Mouse (Mus musculus): ENCODE measurements around the gene Pgam2.

Gene Pgam2

DNA sequence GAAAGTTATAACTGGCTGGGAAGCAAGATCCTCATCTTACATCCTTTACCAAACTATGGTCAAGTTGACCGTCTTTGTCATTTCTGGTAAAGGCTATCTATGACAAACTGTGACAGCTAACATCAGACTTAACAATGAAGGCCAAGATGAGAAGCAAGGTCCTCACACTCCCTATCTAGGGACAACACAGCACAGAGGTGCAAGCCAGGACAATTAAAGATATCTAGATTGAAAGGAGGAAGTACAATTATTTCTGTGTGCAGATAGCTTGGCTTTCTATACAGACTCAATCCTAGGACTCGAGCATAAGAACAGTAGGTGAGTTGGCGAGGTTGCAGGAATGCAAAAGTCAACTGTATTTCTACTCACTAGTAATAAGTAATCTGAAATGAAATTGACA, 2.2 kb upstream of the Pgam2 start:
- no peak for DNase-seq (ENCODE audit: low spot score)

DNA sequence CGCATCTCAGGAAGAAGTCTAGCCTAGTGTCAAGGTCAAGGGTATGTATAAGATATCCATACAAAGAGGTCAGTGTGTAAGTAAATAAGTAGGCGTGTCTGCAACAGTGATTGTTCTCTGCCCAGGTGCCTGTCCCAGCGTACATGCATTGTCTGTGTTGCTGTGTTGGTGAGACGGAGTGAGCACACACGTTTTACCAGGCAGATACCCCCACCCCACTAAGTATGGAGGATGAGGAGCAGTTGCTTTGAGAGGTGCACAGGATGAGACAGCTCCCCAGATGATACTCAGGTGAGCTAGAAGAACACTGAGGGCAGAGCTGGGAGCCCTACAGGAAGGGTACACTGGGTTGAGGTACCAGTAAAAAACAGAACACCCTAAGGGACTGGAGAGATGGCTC, 641 bp upstream of the Pgam2 start:
- no peak for DNase-seq (ENCODE audit: low spot score)

- DNase-seq (ENCODE audit: low spot score), result no peak
Measured at GRCm38 (mm10) chr11:5802457-5803217, 896 bp downstream of the Pgam2 start.

DNA sequence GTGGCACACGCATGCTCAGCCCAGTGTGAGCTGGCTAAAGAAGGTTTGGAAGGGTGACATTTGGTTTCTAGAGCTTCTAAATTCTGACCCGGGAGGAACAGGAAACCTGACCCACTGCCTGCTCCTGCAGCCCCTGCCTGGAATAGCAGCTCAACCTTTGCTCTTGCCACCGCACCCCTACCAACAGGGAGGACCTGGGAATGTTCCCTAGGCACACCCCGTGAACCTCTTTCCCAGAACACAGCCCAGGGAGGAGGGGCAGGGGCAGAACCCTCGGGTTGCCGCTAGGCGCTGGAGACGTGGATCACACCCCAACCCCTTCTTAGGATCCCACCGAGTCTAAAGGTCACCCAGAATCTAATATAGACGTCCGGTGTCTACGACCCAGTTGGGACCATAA, 1.5 kb downstream of the Pgam2 start:
- DNase-seq (ENCODE audit: low spot score), result no peak

- no peak for DNase-seq (ENCODE audit: low spot score)
Measured at GRCm38 (mm10) chr11:5801511-5801910, 2.0 kb downstream of the Pgam2 start.

DNA sequence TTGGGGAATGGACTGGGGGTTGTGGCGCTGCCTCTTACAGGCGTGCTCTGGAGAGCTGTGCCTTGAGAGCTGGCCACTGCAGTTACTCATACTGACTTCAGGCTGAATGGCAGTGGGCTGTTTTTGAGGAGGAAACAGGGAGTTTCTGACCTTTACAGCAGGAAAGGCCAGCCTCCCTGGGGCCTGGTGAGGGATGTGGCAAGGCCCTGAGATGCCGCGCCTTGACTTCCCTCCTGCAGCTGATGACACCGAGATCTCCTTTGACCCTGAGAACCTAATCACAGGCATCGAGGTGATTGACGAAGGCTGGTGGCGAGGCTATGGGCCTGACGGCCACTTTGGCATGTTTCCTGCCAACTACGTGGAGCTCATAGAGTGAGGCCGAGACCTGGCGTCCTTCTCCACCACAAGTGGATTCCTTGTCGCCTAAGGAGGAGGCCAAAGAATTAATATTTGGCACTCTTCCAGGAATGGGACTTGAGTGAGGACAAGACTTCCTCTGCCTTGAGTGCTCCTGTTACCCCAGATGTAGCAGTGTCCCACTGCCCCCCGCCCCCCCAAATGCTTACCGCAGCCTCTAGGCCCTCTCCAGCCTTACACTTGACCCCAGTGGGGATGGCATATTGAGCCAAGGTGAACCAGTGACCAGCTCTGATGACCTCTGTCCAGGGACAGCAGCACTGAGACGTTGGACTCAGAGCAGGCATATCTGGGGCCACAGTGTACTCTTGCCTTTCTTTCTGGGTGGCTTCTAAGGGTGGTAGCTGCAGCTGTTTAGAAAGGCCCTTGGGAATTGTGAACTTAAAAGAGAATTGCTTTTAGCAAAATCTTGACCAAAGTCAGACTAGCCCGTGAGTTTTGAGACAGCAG, 3.7 kb downstream of the Pgam2 start:
- no peak for DNase-seq (ENCODE audit: low spot score)

GRCm38 (mm10) chr11:5797928-5798327, 5.6 kb downstream of the Pgam2 start:
- no peak for DNase-seq (ENCODE audit: low spot score)

- DNase-seq (ENCODE audit: low spot score), result no peak
Measured at GRCm38 (mm10) chr11:5797371-5797770, 6.2 kb downstream of the Pgam2 start.

DNA sequence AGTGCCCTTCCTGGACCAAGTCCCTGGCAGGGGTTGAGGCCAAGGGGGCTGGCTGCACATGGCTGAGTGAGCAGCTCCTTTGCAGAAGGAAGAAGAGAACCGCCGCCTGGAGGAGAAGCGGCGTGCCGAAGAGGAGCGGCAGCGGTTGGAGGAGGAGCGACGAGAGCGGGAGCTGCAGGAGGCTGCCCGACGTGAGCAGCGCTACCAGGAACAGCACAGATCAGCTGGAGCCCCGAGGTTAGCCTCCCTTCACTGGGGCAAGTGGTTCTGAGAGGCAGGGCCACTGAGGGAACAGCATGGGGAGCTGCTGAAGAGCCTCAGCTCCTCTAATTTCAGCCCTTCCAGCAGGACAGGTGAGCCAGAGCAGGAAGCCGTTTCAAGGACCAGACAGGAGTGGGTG, 6.6 kb downstream of the Pgam2 start:
- no peak for DNase-seq (ENCODE audit: low spot score)

DNA sequence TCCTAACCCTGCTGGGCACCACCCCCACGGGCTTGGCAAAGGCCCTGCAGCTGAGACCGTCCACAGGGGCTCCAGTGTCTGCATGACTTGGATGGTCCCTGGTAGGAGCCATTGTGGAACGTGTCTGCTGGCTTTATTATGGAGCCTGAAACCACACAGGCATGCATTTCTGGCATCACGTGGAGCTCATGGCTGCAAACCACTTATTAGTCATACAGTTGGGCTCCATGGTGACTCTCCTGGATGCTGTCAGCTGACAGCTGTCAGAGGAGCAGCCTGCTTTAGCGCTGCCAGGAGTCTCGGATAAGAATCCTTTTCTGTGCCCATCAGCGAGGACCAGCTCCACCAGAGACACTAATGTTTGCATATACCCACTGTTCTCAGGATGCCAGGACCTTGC, 7.8 kb downstream of the Pgam2 start:
- DNase-seq (ENCODE audit: low spot score), result no peak

DNA sequence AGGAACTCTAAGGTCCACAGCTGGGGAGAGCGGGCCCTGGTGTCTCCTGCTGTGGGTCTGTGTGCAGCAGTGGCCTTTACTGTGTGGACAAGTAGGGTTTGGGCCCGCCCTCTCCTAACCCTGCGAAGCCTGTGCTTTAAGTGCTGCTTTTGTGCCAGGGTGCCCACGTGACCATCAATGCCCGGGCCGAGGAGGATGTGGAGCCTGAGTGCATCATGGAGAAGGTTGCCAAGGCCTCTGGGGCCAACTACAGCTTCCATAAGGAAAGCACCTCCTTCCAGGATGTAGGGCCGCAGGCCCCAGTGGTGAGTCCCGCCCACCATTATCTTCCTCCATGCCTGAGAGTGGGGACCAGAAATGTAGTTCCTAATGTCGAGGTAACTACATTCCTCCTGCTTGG, 8.2 kb downstream of the Pgam2 start:
- DNase-seq (ENCODE audit: low spot score), result no peak

- no peak for DNase-seq (ENCODE audit: low spot score)
Measured at GRCm38 (mm10) chr11:5790431-5790830, 13.1 kb downstream of the Pgam2 start.

GRCm38 (mm10) chr11:5789754-5790333, 13.7 kb downstream of the Pgam2 start:
- no peak for DNase-seq (ENCODE audit: low spot score)

DNA sequence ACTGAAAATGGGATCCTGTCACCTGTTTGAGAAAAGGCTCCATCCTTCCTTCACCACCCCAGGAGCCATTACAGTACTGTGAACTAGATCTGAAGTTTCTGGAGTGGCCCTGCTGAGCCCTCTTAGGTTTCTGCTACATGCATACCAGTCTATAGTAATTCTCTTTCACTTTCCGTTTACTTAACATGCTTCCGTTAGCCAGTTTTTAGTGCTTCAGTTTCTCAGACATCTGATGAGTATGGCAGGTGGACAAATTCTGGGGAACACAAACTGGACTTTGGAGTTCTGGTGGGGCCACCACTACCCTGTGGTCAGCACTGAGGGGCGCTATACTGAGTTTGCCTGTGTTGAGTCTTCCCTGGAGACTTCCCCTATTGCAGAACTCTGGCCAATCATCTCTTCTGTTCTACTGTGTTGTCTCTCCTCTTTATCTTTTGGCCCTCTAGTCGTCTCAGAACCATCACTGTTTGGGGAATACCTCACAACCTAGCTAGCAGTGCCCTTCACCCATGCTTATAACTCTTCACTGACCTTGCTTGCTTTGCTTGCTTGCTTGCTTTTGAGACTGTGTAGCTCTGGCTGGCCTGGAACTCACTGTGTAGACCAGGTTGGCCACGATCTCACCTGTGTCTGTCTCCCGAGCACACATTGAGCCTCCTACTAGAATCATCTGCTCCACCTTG, 14.3 kb downstream of the Pgam2 start:
- peak; percentile 14 for DNase-seq (ENCODE audit: low spot score)

DNA sequence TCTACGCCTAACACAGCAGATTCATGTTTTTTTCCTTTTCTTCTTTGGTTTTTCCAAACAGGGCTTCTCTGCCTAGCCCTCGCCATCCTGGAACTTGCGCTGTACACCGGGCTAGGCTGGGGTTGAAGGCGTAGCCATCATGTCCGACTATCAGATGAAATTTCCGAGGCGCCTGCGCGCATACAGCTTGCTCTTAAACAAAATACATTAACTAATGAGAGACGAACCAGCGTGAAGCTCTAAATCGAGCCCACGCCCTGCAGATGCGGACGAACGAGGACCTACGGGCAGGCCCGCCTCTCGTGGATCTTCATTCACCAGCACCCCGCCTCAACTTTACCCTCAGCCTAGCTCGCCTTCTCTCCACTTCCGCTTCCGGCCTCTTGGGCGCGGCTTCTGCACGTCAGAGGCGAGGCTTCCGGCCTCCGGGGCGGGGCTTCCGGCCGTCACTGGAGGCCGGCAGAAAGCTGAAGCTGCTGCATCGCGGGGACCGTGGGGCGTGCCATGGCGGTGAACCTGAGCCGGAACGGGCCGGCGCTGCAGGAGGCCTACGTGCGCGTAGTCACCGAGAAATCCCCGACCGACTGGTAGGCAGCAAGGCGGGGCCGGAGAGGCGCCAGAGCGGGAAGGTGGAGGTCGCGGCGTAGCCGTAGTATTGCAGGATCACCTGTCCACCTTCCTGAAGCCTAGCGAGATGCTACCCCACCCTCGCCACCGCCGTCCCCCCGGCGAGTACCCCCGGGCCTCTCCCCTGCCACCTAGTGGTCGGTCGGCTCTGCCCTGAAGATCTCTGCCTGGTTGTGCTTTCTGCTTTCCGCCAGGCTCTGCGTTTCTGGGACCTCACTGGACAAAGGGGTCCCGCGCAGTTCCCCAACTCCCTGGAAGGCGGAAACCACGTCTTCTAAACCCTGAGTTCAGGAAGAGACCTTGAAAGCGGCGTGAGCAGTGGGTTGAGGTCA, 15.2 kb downstream of the Pgam2 start, which contains the start of gene Dbnl:
Dbnl (plus strand) TSS at position 433 of the 959 bp plus-strand sequence.
- peak; percentile 95 for DNase-seq (ENCODE audit: low spot score)

- DNase-seq (ENCODE audit: low spot score), result no peak
Measured at GRCm38 (mm10) chr11:5787671-5788055, 15.9 kb downstream of the Pgam2 start.

DNA sequence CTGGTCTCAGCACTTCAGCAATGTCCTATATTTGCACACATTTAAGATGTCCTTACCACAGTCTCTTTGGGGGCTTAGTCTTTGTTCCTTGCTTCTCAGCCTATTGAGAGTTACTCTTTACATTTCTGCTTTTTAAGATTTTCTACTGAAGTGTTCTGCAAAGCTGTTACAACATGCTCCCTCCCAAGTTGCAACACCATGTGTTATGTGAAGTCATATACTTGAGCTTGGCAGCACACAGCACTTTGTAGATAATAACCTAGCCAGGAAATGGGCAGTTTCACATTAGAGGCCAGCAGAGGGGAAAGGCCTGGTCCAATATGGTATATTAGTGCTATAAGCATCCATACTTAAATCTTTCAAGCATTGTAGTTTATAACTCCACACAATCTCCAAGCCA, 17.8 kb downstream of the Pgam2 start:
- DNase-seq (ENCODE audit: low spot score), result no peak

GRCm38 (mm10) chr11:5782199-5782944, 21.2 kb downstream of the Pgam2 start:
- peak; percentile 23 for DNase-seq (ENCODE audit: low spot score)

DNA sequence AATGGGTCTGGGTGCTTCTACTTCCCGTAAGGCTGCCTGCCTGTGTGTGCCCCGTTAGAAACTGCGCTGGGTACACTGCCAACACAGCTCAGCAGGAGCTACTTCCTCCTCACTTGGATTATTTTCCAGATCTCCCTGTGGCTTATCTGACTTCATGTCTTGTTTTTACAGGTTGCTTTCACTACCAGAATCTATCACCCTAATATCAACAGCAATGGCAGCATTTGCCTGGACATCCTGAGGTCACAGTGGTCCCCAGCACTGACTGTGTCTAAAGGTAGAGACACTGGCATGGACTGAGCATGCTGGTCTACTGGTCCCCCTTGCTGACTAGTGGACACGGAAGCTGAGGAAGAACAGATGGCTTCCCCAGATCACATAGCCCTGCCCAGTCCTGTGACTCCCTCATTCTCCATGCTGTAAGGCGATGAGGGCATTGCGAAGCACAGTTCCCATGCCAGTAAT, 23.5 kb downstream of the Pgam2 start:
- no peak for DNase-seq (ENCODE audit: low spot score)

DNA sequence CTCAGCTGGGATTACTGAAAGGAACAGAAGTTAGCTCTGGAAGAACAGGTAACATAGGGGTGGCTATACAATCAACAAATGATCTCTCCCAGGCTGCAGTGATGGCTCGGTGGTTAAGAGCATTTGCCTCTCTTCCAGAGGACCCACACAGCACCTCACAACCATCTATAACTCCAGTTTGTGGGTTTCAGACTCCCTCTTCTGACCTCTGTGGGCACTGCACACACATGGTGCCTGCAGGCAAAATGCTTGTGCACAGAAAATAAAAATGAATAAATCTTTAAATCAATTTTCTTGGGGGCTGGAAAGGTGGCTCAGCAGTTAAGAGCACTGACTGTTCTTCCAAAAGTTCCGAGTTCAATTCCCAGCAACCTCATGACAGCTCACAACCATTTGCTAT, 25.1 kb downstream of the Pgam2 start:
- DNase-seq (ENCODE audit: low spot score), result peak; percentile 28

Data from retina, embryonic 14.5 days (tissue).